Mouse (Mus musculus): ENCODE measurements at regions not wholly inside any gene's neighbourhood (a gene's known extent, or its start where the extent isn't known, plus 50 kb on each side); places are given as distances from the start of the nearest gene placed in this dataset.

DNA sequence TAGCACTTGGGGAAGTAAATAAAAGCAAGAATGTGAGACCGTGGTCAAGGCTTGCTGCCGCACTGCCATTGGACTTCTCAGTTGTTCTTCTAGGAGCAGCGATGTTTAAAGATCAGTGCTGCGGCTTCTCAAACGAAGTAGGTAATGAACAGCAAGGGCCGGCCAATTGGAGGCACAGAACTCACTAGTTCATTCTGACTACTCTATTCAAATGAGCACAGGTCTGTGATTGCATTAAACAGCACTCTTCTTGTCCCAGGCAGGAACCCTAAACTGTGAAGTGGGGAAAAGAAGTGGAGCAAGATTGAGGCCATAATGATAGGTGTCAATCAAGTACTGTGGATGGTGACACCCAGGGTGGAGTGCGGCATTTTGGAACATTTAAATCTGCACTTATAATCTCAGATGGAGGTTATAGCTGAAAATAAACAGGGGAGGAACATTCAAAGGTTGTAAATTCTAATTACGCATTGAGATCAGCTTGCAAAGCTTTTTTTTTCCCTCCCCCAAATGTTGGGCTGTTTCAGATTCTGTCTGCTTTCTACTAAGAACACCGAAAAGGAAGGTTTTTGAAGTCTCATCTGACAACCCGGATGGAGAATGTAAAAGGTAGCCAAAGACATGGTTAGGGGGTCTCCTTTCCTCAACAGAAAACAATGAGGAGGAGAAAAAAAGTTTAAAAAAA is 438.5 kb upstream of the Pou3f3 start:
- Histone ChIP-seq H3K27ac (replicated peaks; ENCODE audit: low read depth, low read length) (no peak overlapping the region), H3K9ac (replicated peaks; ENCODE audit: low read length) (no peak overlapping the region), H3K9me3 (replicated peaks; ENCODE audit: control insufficient read depth, low read length) (no peaks in the 10 kb centered on the region), H3K4me2 (ENCODE audit: low read depth, low read length) (no peak overlapping the region), H3K36me3 (replicated peaks; ENCODE audit: control insufficient read depth, insufficient read depth, low read depth, low read length) (no peaks in the 10 kb centered on the region), H3K4me3 (ENCODE audit: low read depth, low read length) (no peak overlapping the region), H3K4me1 (ENCODE audit: control insufficient read depth, insufficient read depth, low read length) (0 out of 2 replicates have a peak, but pooled peaks cover 3% of the 10 kb centered on the region), H3K27me3 (ENCODE audit: control insufficient read depth, insufficient read depth, low read length) (no peaks in the 10 kb centered on the region)
- ATAC-seq (replicated peaks; ENCODE audit: insufficient number of reproducible peaks, low FRiP score, low TSS enrichment, low read depth) (no peak), DNase-seq (ENCODE audit: low spot score) (no peak)
- 80% methylated on average over 10 of the region's 10 CpGs for WGBS

GRCm38 (mm10) chr1:42257801-42258593 is 437.6 kb upstream of the Pou3f3 start:
- DNase-seq (ENCODE audit: low spot score) (peak; percentile 46), ATAC-seq (replicated peaks; ENCODE audit: insufficient number of reproducible peaks, low FRiP score, low TSS enrichment, low read depth) (peak; percentile 78; the same call in 1 of the 2 replicates)
- Histone ChIP-seq H3K27ac (replicated peaks; ENCODE audit: low read depth, low read length) (no peak overlapping the region), H3K27me3 (ENCODE audit: control insufficient read depth, insufficient read depth, low read length) (no peaks in the 10 kb centered on the region), H3K9ac (replicated peaks; ENCODE audit: low read length) (no peak overlapping the region; the same call in 1 of the 2 replicates), H3K4me3 (ENCODE audit: low read depth, low read length) (no peak overlapping the region), H3K4me2 (ENCODE audit: low read depth, low read length) (no peak overlapping the region), H3K9me3 (replicated peaks; ENCODE audit: control insufficient read depth, low read length) (no peaks in the 10 kb centered on the region), H3K36me3 (replicated peaks; ENCODE audit: control insufficient read depth, insufficient read depth, low read depth, low read length) (no peaks in the 10 kb centered on the region), H3K4me1 (ENCODE audit: control insufficient read depth, insufficient read depth, low read length) (0 out of 2 replicates have a peak, but pooled peaks cover 3% of the 10 kb centered on the region)
- WGBS: 49% methylated on average over 19 of the region's 19 CpGs

- no peak for DNase-seq (ENCODE audit: low spot score)
- Histone ChIP-seq H3K36me3 (replicated peaks; ENCODE audit: control insufficient read depth, insufficient read depth, low read depth, low read length) (no peaks in the 10 kb centered on the region), H3K9me3 (replicated peaks; ENCODE audit: control insufficient read depth, low read length) (no peaks in the 10 kb centered on the region), H3K27ac (replicated peaks; ENCODE audit: low read depth, low read length) (no peak overlapping the region), H3K4me2 (ENCODE audit: low read depth, low read length) (no peak overlapping the region), H3K27me3 (ENCODE audit: control insufficient read depth, insufficient read depth, low read length) (no peaks in the 10 kb centered on the region), H3K9ac (replicated peaks; ENCODE audit: low read length) (no peak overlapping the region), H3K4me3 (ENCODE audit: low read depth, low read length) (no peak overlapping the region), H3K4me1 (ENCODE audit: control insufficient read depth, insufficient read depth, low read length) (0 out of 2 replicates have a peak, but pooled peaks cover 3% of the 10 kb centered on the region)
- 57% methylated on average over 4 of the region's 4 CpGs for WGBS
- ATAC-seq (replicated peaks; ENCODE audit: insufficient number of reproducible peaks, low FRiP score, low TSS enrichment, low read depth): no peak
Measured at GRCm38 (mm10) chr1:42258594-42258910, 437.0 kb upstream of the Pou3f3 start.

DNA sequence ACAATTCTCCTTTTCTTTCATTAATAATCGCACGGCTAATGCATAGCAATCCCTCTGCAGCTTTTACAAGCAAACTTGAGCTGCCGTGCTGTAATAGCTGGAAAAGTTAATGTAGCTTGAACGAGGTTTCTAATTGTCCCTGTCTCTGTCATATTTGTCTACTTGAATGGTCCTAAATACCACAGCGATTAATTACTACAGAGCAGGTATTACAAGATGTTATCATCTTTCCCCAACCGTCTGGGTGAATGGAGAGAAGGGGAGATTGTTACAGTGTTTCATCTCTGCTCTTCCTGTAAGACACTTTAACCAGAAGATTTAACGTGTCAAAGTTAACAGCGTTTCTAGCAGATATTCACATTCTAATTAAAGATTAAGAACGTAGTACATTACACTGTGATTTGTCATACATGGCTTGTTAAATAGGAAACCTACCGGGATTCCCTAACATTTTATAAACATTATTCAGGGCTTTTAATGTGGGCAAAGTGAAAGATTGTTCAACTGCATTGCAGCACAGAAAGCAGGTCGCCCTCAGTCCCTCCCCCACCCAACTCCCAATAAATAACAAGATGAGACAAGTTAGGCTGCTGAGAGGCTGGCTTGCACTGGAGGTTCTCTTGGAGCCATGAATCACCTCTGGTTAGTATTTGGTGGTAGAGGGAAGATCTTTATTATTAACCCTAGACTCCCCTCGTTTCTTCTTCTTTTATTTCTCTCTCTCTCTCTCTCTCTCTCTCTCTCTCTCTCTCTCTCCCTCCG is 436.2 kb upstream of the Pou3f3 start:
- WGBS: 57% methylated on average over 13 of the region's 13 CpGs
- ATAC-seq (replicated peaks; ENCODE audit: insufficient number of reproducible peaks, low FRiP score, low TSS enrichment, low read depth) (no peak), DNase-seq (ENCODE audit: low spot score) (no peak)
- Histone ChIP-seq H3K9ac (replicated peaks; ENCODE audit: low read length) (no peak overlapping the region), H3K4me3 (ENCODE audit: low read depth, low read length) (no peak overlapping the region), H3K27me3 (ENCODE audit: control insufficient read depth, insufficient read depth, low read length) (no peaks in the 10 kb centered on the region), H3K36me3 (replicated peaks; ENCODE audit: control insufficient read depth, insufficient read depth, low read depth, low read length) (no peaks in the 10 kb centered on the region), H3K9me3 (replicated peaks; ENCODE audit: control insufficient read depth, low read length) (no peaks in the 10 kb centered on the region), H3K27ac (replicated peaks; ENCODE audit: low read depth, low read length) (no peak overlapping the region), H3K4me2 (ENCODE audit: low read depth, low read length) (no peak overlapping the region), H3K4me1 (ENCODE audit: control insufficient read depth, insufficient read depth, low read length) (0 out of 2 replicates have a peak, but pooled peaks cover 3% of the 10 kb centered on the region)

DNA sequence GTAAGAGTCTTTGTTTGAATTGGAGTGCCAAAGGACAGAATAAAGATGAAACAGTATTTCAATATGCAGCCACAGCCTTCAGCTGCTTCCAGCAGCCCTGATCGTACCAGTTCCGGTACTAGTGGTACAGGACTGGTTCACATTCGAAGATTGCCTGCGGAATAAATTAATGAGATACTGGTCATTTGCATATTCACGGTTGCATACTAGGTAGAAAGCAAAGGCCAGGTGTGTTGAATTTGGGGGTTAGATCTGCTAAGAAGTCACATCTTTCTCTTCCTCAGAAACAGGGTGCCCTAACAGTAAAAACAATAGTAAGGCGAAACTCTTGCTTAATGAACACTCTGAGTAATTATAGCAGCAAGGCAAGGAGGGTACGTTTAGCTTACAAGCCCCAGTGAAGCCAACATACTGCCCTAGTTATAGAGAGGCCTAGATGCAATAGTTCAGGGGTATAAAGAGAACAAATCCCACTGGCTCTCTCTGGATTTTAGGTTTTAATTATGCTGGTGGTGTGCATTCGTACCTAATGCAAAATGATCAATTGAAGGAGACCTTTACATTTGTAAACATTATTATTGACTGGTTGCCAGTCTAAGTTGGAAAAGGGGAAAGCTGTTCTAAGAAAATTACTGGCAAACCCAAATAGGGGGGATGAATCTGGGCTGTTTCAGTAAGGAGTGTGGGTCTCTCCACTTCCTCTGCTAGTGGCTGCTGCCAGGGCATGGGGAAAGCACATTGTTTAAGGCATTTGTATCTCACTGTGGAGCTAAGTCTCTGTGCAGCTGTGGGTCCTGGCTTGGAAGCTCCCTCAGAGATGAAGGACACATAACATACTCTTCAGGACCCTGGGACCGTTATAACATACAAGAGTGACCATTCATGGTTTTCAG is 435.3 kb upstream of the Pou3f3 start:
- Histone ChIP-seq H3K4me3 (ENCODE audit: low read depth, low read length) (no peak overlapping the region), H3K9ac (replicated peaks; ENCODE audit: low read length) (no peak overlapping the region), H3K27ac (replicated peaks; ENCODE audit: low read depth, low read length) (no peak overlapping the region), H3K4me2 (ENCODE audit: low read depth, low read length) (no peak overlapping the region), H3K27me3 (ENCODE audit: control insufficient read depth, insufficient read depth, low read length) (no peaks in the 10 kb centered on the region), H3K4me1 (ENCODE audit: control insufficient read depth, insufficient read depth, low read length) (0 out of 2 replicates have a peak, but pooled peaks cover 3% of the 10 kb centered on the region), H3K9me3 (replicated peaks; ENCODE audit: control insufficient read depth, low read length) (no peaks in the 10 kb centered on the region), H3K36me3 (replicated peaks; ENCODE audit: control insufficient read depth, insufficient read depth, low read depth, low read length) (no peaks in the 10 kb centered on the region)
- 0 out of 2 replicates have a peak, but pooled peaks have one; percentile 29 for ATAC-seq (replicated peaks; ENCODE audit: insufficient number of reproducible peaks, low FRiP score, low TSS enrichment, low read depth)
- no peak for DNase-seq (ENCODE audit: low spot score)
- 63% methylated on average over 9 of the region's 9 CpGs for WGBS

DNA sequence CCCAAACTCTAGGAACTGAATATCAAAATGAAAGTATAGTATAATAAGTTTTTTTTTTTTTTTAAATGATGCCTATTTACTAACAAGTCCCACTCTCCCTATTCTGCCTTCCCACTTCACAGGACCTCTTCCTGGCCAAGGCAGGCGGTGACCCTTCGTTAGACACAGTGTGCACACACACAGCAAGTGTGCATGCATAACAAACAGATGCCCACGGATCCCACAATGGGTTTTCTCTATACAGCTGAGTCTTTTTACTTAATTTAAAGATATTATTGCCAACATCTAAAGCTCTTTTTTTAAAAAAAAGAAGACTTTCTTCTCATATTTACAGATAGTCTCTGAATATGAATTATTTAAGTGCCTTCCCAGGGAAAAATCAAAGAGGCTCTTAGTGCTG is 434.5 kb upstream of the Pou3f3 start:
- ATAC-seq (replicated peaks; ENCODE audit: insufficient number of reproducible peaks, low FRiP score, low TSS enrichment, low read depth) (no peak), DNase-seq (ENCODE audit: low spot score) (no peak)
- Histone ChIP-seq H3K4me3 (ENCODE audit: low read depth, low read length) (no peak overlapping the region), H3K27me3 (ENCODE audit: control insufficient read depth, insufficient read depth, low read length) (no peaks in the 10 kb centered on the region), H3K9me3 (replicated peaks; ENCODE audit: control insufficient read depth, low read length) (no peaks in the 10 kb centered on the region), H3K36me3 (replicated peaks; ENCODE audit: control insufficient read depth, insufficient read depth, low read depth, low read length) (no peaks in the 10 kb centered on the region), H3K4me2 (ENCODE audit: low read depth, low read length) (no peak overlapping the region), H3K4me1 (ENCODE audit: control insufficient read depth, insufficient read depth, low read length) (0 out of 2 replicates have a peak, but pooled peaks cover 3% of the 10 kb centered on the region), H3K27ac (replicated peaks; ENCODE audit: low read depth, low read length) (no peak overlapping the region), H3K9ac (replicated peaks; ENCODE audit: low read length) (no peak overlapping the region)
- 61% methylated on average over 3 of the region's 3 CpGs for WGBS

GRCm38 (mm10) chr1:42261800-42262199 is 433.8 kb upstream of the Pou3f3 start:
- DNase-seq (ENCODE audit: low spot score) (peak; percentile 55), ATAC-seq (replicated peaks; ENCODE audit: insufficient number of reproducible peaks, low FRiP score, low TSS enrichment, low read depth) (no peak)
- Histone ChIP-seq H3K4me2 (ENCODE audit: low read depth, low read length) (peak overlapping the region; percentile 27), H3K36me3 (replicated peaks; ENCODE audit: control insufficient read depth, insufficient read depth, low read depth, low read length) (no peaks in the 10 kb centered on the region), H3K27me3 (ENCODE audit: control insufficient read depth, insufficient read depth, low read length) (no peaks in the 10 kb centered on the region), H3K4me3 (ENCODE audit: low read depth, low read length) (peak overlapping the region; percentile 13; the same call in 1 of the 2 replicates), H3K9ac (replicated peaks; ENCODE audit: low read length) (peak overlapping the region; percentile 50), H3K27ac (replicated peaks; ENCODE audit: low read depth, low read length) (no peak overlapping the region), H3K9me3 (replicated peaks; ENCODE audit: control insufficient read depth, low read length) (no peaks in the 10 kb centered on the region), H3K4me1 (ENCODE audit: control insufficient read depth, insufficient read depth, low read length) (0 out of 2 replicates have a peak, but pooled peaks cover 3% of the 10 kb centered on the region)
- WGBS: 4% methylated on average over 13 of the region's 13 CpGs
